Mouse (Mus musculus) CH12.LX (cell line): ENCODE results near the gene Sphk2. TPM values are rescaled to one million over a fixed set of nuclear protein-coding genes. Genes with fewer than 3 reads are reported as not detected.

Experiments
- DNase-seq: peaks from one replicate; pipeline ENCODE4 v3.0.0-alpha.2; 2013; ENCODE audit errors: extremely low read depth
- H3K27ac ChIP-seq: 2 replicates; pipeline ENCODE4 v1.5.1; 2012; ENCODE audit warnings: low read depth, mild to moderate bottlenecking, control low read depth, moderate library complexity; ENCODE audit not compliant: insufficient read depth
- H3K27me3 ChIP-seq: replicated peaks from 2 replicates; pipeline ENCODE3; 2012; ENCODE audit warnings: inconsistent platforms
- H3K36me3 ChIP-seq, 2 experiments: replicated peaks in 1 of 2; 2 replicates each; pipeline versions ENCODE3 to v1.6.1; 2012; ENCODE audit warnings: inconsistent platforms in 1 of 2, low read length in 1 of 2, mild to moderate bottlenecking in 1 of 2, mixed read lengths in 1 of 2, moderate library complexity in 1 of 2; ENCODE audit not compliant: control insufficient read depth in 1 of 2, insufficient read depth in 1 of 2
- H3K4me1 ChIP-seq, 2 experiments: 2 replicates each; pipeline ENCODE4 v1.6.1; 2012; ENCODE audit warnings: inconsistent platforms in 1 of 2, moderate library complexity in 1 of 2; ENCODE audit not compliant: insufficient read depth in 2 of 2, control insufficient read depth in 1 of 2
- H3K4me2 ChIP-seq: 2 replicates; pipeline ENCODE4 v1.6.1; 2012; ENCODE audit warnings: low read depth, mild to moderate bottlenecking, control low read depth; ENCODE audit not compliant: poor library complexity, insufficient read depth, severe bottlenecking
- H3K4me3 ChIP-seq, 3 experiments: fragments of 150-350 bp in 1 of 3; sonication (generic) in 1 of 3; replicated peaks in 1 of 3; 2 replicates each; pipeline versions ENCODE3 to v1.5.1; 2011 to 2012; ENCODE audit warnings: low read depth in 2 of 3, low read length in 2 of 3, mild to moderate bottlenecking in 2 of 3, moderate library complexity in 2 of 3, control low read depth in 1 of 3, improper control_type of control experiment in 1 of 3, inconsistent platforms in 1 of 3, mixed read lengths in 1 of 3; ENCODE audit not compliant: poor library complexity in 1 of 3
- H3K79me2 ChIP-seq: replicated peaks from 2 replicates; pipeline ENCODE4 v1.6.1; 2012; ENCODE audit warnings: mild to moderate bottlenecking, moderate library complexity; ENCODE audit not compliant: control insufficient read depth, poor library complexity, insufficient read depth, severe bottlenecking; ENCODE audit errors: extremely low read depth
- H3K9ac ChIP-seq: 2 replicates; pipeline ENCODE4 v1.6.1; 2012; ENCODE audit warnings: low read depth, mild to moderate bottlenecking, control low read depth, moderate library complexity; ENCODE audit not compliant: insufficient read depth
- H3K9me3 ChIP-seq: replicated peaks from 2 replicates; pipeline ENCODE3; 2012; ENCODE audit warnings: low read length, inconsistent platforms, mixed read lengths
- BHLHE40 ChIP-seq: IDR thresholded peaks from 2 replicates; pipeline ENCODE4 v1.6.1; 2011; ENCODE audit warnings: mild to moderate bottlenecking, low read depth, low read length, improper control_type of control experiment
- CHD1 ChIP-seq: IDR thresholded peaks from 2 replicates; pipeline ENCODE4 v1.6.1; 2012; ENCODE audit warnings: low read depth, low read length, improper control_type of control experiment, inconsistent platforms
- CHD2 ChIP-seq: IDR thresholded peaks from 2 replicates; pipeline ENCODE4 v1.6.1; 2011; ENCODE audit warnings: low read length, improper control_type of control experiment
- E2F4 ChIP-seq: IDR thresholded peaks from 2 replicates; pipeline ENCODE4 v1.6.1; 2011; ENCODE audit warnings: low read depth, low read length, improper control_type of control experiment; ENCODE audit not compliant: insufficient replicate concordance
- ELF1 ChIP-seq: IDR thresholded peaks from 2 replicates; pipeline ENCODE4 v1.6.1; 2014; ENCODE audit warnings: low read depth, mild to moderate bottlenecking, inconsistent platforms, low read length, improper control_type of control experiment
- EP300 ChIP-seq: IDR thresholded peaks from 2 replicates; pipeline ENCODE4 v1.6.1; 2011; ENCODE audit warnings: low read length, improper control_type of control experiment
- ETS1 ChIP-seq: conservative IDR thresholded peaks from 2 replicates; pipeline ENCODE4 v1.6.1; 2012; ENCODE audit warnings: low read depth, mild to moderate bottlenecking, inconsistent platforms, low read length, improper control_type of control experiment, moderate library complexity
- GABPA ChIP-seq: IDR thresholded peaks from 2 replicates; pipeline ENCODE4 v1.6.1; 2012; ENCODE audit warnings: low read depth, low read length, improper control_type of control experiment, inconsistent platforms; ENCODE audit not compliant: insufficient replicate concordance
- IRF4 ChIP-seq: IDR thresholded peaks from 2 replicates; pipeline ENCODE4 v1.6.1; 2014; ENCODE audit warnings: low read depth, mild to moderate bottlenecking, inconsistent platforms, low read length, improper control_type of control experiment
- JUN ChIP-seq: IDR thresholded peaks from 2 replicates; pipeline ENCODE4 v1.6.1; 2011; ENCODE audit warnings: low read depth, mild to moderate bottlenecking, low read length, improper control_type of control experiment, moderate library complexity; ENCODE audit not compliant: insufficient read depth
- KAT2A ChIP-seq: IDR thresholded peaks from 2 replicates; pipeline ENCODE4 v1.6.1; 2012; ENCODE audit warnings: low read length, improper control_type of control experiment, inconsistent platforms; ENCODE audit not compliant: insufficient replicate concordance
- MAZ ChIP-seq: IDR thresholded peaks from 2 replicates; pipeline ENCODE4 v1.6.1; 2012; ENCODE audit warnings: low read depth, mild to moderate bottlenecking, inconsistent platforms, low read length, improper control_type of control experiment, moderate library complexity
- MEF2A ChIP-seq: IDR thresholded peaks from 2 replicates; pipeline ENCODE4 v1.6.1; 2014; ENCODE audit warnings: low read depth, mild to moderate bottlenecking, inconsistent platforms, low read length, improper control_type of control experiment, borderline replicate concordance
- MYC ChIP-seq: IDR thresholded peaks from 2 replicates; pipeline ENCODE4 v1.6.1; 2011; ENCODE audit warnings: low read depth, mild to moderate bottlenecking, improper control_type of control experiment, low read length
- POLR2A ChIP-seq: IDR thresholded peaks from 2 replicates; pipeline ENCODE4 v1.6.1; 2011; ENCODE audit warnings: low read depth, mild to moderate bottlenecking, improper control_type of control experiment, low read length
- RAD21 ChIP-seq: IDR thresholded peaks from 2 replicates; pipeline ENCODE4 v1.6.1; 2011; ENCODE audit warnings: low read depth, mild to moderate bottlenecking, low read length, improper control_type of control experiment, moderate library complexity
- SIN3A ChIP-seq: IDR thresholded peaks from 2 replicates; pipeline ENCODE4 v1.6.1; 2012; ENCODE audit warnings: low read length, improper control_type of control experiment, inconsistent platforms
- SMC3 ChIP-seq: IDR thresholded peaks from 2 replicates; pipeline ENCODE4 v1.6.1; 2011; ENCODE audit warnings: low read depth, low read length, improper control_type of control experiment
- TCF12 ChIP-seq: IDR thresholded peaks from 2 replicates; pipeline ENCODE4 v1.6.1; 2014; ENCODE audit warnings: low read depth, mild to moderate bottlenecking, inconsistent platforms, low read length, improper control_type of control experiment
- UBTF ChIP-seq: IDR thresholded peaks from 2 replicates; pipeline ENCODE4 v1.6.1; 2012; ENCODE audit warnings: low read depth, mild to moderate bottlenecking, inconsistent platforms, low read length, improper control_type of control experiment, moderate library complexity
- ZKSCAN1 ChIP-seq: IDR thresholded peaks from 2 replicates; pipeline ENCODE4 v1.6.1; 2012; ENCODE audit warnings: low read depth, inconsistent platforms, low read length, improper control_type of control experiment, borderline replicate concordance
- ZNF384 ChIP-seq: IDR thresholded peaks from 2 replicates; pipeline ENCODE4 v1.6.1; 2012; ENCODE audit warnings: low read depth, low read length, improper control_type of control experiment, inconsistent platforms
- dilution Hi-C: fragments of 300-500 bp; cut with MboI; formaldehyde crosslinking; loops from 2 replicates; pipeline ENCODE4 v1.14.3; 2020; ENCODE audit warnings: low sequenced_read_pairs; ENCODE audit not compliant: extremely low pct_unique_long_range_greater_than_20kb, extremely low pct_ligation_motif_present
- in situ Hi-C: fragments of 300-500 bp; cut with MboI; formaldehyde crosslinking; loops from 3 replicates; pipeline ENCODE4 v1.14.3; 2019; ENCODE audit warnings: low sequenced_read_pairs, low pct_ligation_motif_present, low pct_unique_long_range_greater_than_20kb, mixed read lengths
- polyA plus RNA-seq: library from polyadenylated mRNA; unstranded; fragments of >175 nt; gene quantifications from 2 replicates; pipeline ENCODE4 v1.2.1, GENCODE M21; 2012; ENCODE audit warnings: low read depth; ENCODE audit not compliant: insufficient read length
- total RNA-seq, 2 experiments: library from RNA; depleted of rRNA; stranded (reverse); fragments of 300-350 nt in 1 of 2; fragments of >200 nt in 1 of 2; gene quantifications; 2 replicates each; pipeline ENCODE4 v1.2.3; 2012 to 2014

Gene Sphk2
- total and polyA plus RNA-seq, 3 experiments: 9.4 to 22.4 (median 16.6) TPM

GRCm38 (mm10) chr7:45711316-45712021 is 6.3 kb downstream of the Sphk2 start:
- Histone ChIP-seq H3K9me3 (no peaks in the 10 kb centered on the region), H3K4me2 (no peak overlapping the region), H3K4me3 (no peak overlapping the region), H3K27me3 (no peaks in the 10 kb centered on the region), H3K27ac (no peak overlapping the region), H3K36me3 (peaks cover 35 to 61% of the 10 kb centered on the region in 2 experiments), H3K9ac (no peak overlapping the region), H3K79me2 (peaks cover 19% of the 10 kb centered on the region), H3K4me1 (peaks cover 0 to 45% of the 10 kb centered on the region in 2 experiments; a peak in 2 of 4 replicates)
- dilution Hi-C loops (no loop called here), in situ Hi-C loops (no loop called here)
- TF ChIP-seq CHD1: no peak
- TF ChIP-seq IRF4: no peak
- no peak for TF ChIP-seq BHLHE40
- TF ChIP-seq MEF2A: no peak
- no peak for TF ChIP-seq RAD21
- no peak for TF ChIP-seq EP300
- TF ChIP-seq TCF12: no peak
- TF ChIP-seq ZNF384: no peak
- no peak for TF ChIP-seq ZKSCAN1
- no peak for TF ChIP-seq JUN
- TF ChIP-seq UBTF: no peak
- no peak for TF ChIP-seq GABPA
- TF ChIP-seq KAT2A: no peak
- TF ChIP-seq MYC: no peak
- no peak for TF ChIP-seq E2F4
- TF ChIP-seq POLR2A: no peak
- no peak for TF ChIP-seq SIN3A
- TF ChIP-seq CHD2: no peak
- no peak for TF ChIP-seq ETS1
- no peak for DNase-seq

- in situ Hi-C loops: no loop called here
- H3K27ac ChIP-seq: no peak overlapping the region
Observed at GRCm38 (mm10) chr7:45710477-45711191, 7.2 kb downstream of the Sphk2 start.

More at GRCm38 (mm10) chr7:45710477-45711191, 7.2 kb downstream of the Sphk2 start:
- H3K27me3 ChIP-seq: no peaks in the 10 kb centered on the region
- no peak for DNase-seq
- peaks cover 0 to 40% of the 10 kb centered on the region in 2 experiments; a peak in 2 of 4 replicates for H3K4me1 ChIP-seq
- no peak overlapping the region for H3K9ac ChIP-seq
- H3K79me2 ChIP-seq: peaks cover 13% of the 10 kb centered on the region
- dilution Hi-C loops: no loop called here
- no peak for TF ChIP-seq MAZ
- TF ChIP-seq UBTF: no peak
- no peak for TF ChIP-seq SMC3
- no peak for TF ChIP-seq ELF1
- no peak for TF ChIP-seq SIN3A
- no peak overlapping the region for H3K4me3 ChIP-seq
- H3K4me2 ChIP-seq: no peak overlapping the region
- no peaks in the 10 kb centered on the region for H3K9me3 ChIP-seq
- H3K36me3 ChIP-seq: peaks cover 35 to 57% of the 10 kb centered on the region in 2 experiments
